11 mouse cellular contexts compared by ENCODE assay signal in the genomic region with DNA sequence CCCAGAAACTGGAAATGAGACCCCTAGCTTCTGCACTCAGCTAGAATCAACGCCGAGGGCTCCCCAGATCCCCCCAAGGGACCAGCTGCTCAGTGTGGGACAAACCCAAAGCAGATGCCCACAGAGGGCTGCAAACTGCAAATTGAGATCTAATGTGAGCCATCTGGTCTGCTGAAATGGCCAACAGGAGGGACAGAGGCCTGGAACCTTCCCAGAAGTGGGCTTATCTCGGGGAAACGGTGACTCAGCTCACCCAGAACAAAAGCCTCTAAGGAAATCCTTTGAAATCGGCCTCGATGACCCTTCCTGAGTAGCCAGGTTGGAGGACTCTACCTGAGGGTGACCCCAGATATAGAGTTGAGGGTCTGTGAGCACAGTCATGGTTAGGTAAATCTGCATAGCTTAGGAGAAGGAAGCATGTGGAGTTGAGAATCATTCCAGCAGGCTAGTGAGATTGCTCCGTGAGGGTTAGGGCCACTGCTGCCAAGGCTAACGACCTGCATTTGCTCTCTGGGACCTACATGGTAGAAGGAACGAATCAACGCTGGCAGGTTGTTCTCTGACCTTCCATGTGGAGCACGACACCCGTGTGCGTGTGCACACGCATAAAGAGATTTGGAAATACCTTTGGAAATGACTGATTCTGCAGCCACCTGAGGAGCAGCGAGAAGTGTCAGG. TPM values are rescaled to one million over a fixed set of nuclear protein-coding genes. Genes with fewer than 3 reads are reported as not detected.
DNase-seq lines count a peak whose midpoint lies in the region; ATAC-seq and TF ChIP-seq lines count a peak whose summit lies in the region.
"Had no signal": no experiment of that assay in that cellular context is flagged by ENCODE, and none has a peak within 500 bp of the region (broad histone marks: within the 10 kb centered on the region; RNA-seq: fewer than 3 reads in every experiment).

No protein-coding gene starts in this region.

- TF ChIP-seq POLR2A in cerebellum, adult 2 months (IDR thresholded peaks at IDR 0.05; ENCODE audit: borderline replicate concordance, insufficient read depth, low read length): no peak
- TF ChIP-seq POLR2A in myocyte (IDR thresholded peaks at IDR 0.05; ENCODE audit: insufficient read length, low read depth): no peak
- TF ChIP-seq POLR2A in thymus, adult 2 months (IDR thresholded peaks at IDR 0.05; ENCODE audit: control insufficient read depth, extremely low read depth, insufficient read depth, low read length, poor library complexity): no peak

- peaks cover 11% of the 10 kb centered on the region for H3K4me1 ChIP-seq in cerebellum, adult 2 months (ENCODE audit: control insufficient read depth, insufficient read depth, low read length)
- peaks cover 64% of the 10 kb centered on the region for H3K4me1 ChIP-seq in embryonic facial prominence, embryonic 15.5 days
- peaks cover 16% of the 10 kb centered on the region for H3K4me1 ChIP-seq in thymus, adult 2 months (replicated peaks; ENCODE audit: control insufficient read depth, insufficient read depth, low read length)

- no peak overlapping the region for H3K4me2 ChIP-seq in embryonic facial prominence, embryonic 15.5 days (replicated peaks)
- H3K4me2 ChIP-seq in myocyte (ENCODE audit: low read depth): peak overlapping the region; percentile 14
- H3K4me2 ChIP-seq: limb, embryonic 15.5 days had no signal

- H3K4me3 ChIP-seq in cerebellum, adult 2 months (replicated peaks; ENCODE audit: insufficient read depth, low read depth, low read length): no peak overlapping the region
- no peak overlapping the region for H3K4me3 ChIP-seq in embryonic facial prominence, embryonic 15.5 days (replicated peaks)
- H3K4me3 ChIP-seq in myocyte: no peak overlapping the region
- H3K4me3 ChIP-seq in thymus, adult 2 months (ENCODE audit: control insufficient read depth, insufficient read depth, low read length): no peak overlapping the region
- H3K4me3 ChIP-seq: limb, embryonic 15.5 days had no signal

- H3ac ChIP-seq in myocyte (ENCODE audit: control insufficient read depth, insufficient read length): no peak overlapping the region

- no peaks in the 10 kb centered on the region for H3K36me3 ChIP-seq in embryonic facial prominence, embryonic 15.5 days
- H3K36me3 ChIP-seq in myocyte (ENCODE audit: control insufficient read depth, insufficient read depth): no peaks in the 10 kb centered on the region
- H3K36me3 ChIP-seq in thymus, adult 2 months (ENCODE audit: control insufficient read depth, insufficient read depth, low read length): no peaks in the 10 kb centered on the region
- H3K36me3 ChIP-seq: limb, embryonic 15.5 days had no signal

- no peak for ATAC-seq in embryonic facial prominence, embryonic 15.5 days (ENCODE audit: insufficient number of reproducible peaks, low FRiP score, low TSS enrichment, low read depth)

- no peak overlapping the region for H3K27ac ChIP-seq in cerebellum, adult 2 months (ENCODE audit: insufficient read depth, low read length)
- peak overlapping the region; percentile 44; the same call in 1 of the 2 replicates for H3K27ac ChIP-seq in embryonic facial prominence, embryonic 15.5 days (replicated peaks)
- no peak overlapping the region for H3K27ac ChIP-seq in thymus, adult 2 months (ENCODE audit: control insufficient read depth, insufficient read depth, low read length)
- H3K27ac ChIP-seq: kidney, postnatal 0 days had no signal

- no peaks in the 10 kb centered on the region for H3K79me2 ChIP-seq in myocyte (ENCODE audit: control insufficient read depth, insufficient read depth)

- TF ChIP-seq CTCF in cerebellum, adult 2 months (IDR thresholded peaks at IDR 0.05; ENCODE audit: borderline replicate concordance, insufficient read depth, low read depth, low read length): no peak
- TF ChIP-seq CTCF in thymus, adult 2 months (IDR thresholded peaks at IDR 0.05; ENCODE audit: borderline replicate concordance, control insufficient read depth, extremely low read depth, insufficient read depth, low read length, poor library complexity): no peak

- no peaks in the 10 kb centered on the region; the same call in 1 of the 2 replicates for H3K27me3 ChIP-seq in cerebellum, adult 2 months (ENCODE audit: control insufficient read depth, insufficient read depth, low read length)
- no peaks in the 10 kb centered on the region for H3K27me3 ChIP-seq in embryonic facial prominence, embryonic 15.5 days
- H3K27me3 ChIP-seq in myocyte (ENCODE audit: control insufficient read depth, insufficient read depth, insufficient read length): no peaks in the 10 kb centered on the region
- no peaks in the 10 kb centered on the region for H3K27me3 ChIP-seq in thymus, adult 2 months (ENCODE audit: control insufficient read depth, insufficient read depth, low read length)
- H3K27me3 ChIP-seq: limb, embryonic 15.5 days; megakaryocyte, embryonic 14.5 days had no signal

- H3K9ac ChIP-seq in embryonic facial prominence, embryonic 15.5 days: no peak overlapping the region
- H3K9ac ChIP-seq: limb, embryonic 15.5 days had no signal

- no peaks in the 10 kb centered on the region for H3K9me3 ChIP-seq in embryonic facial prominence, embryonic 15.5 days (replicated peaks)
- H3K9me3 ChIP-seq: limb, embryonic 15.5 days; megakaryocyte, embryonic 14.5 days had no signal

- peak; percentile 45 for DNase-seq in lung, postnatal 10 days
- no peak for DNase-seq in lung, postnatal 25 days (ENCODE audit: low spot score)
- DNase-seq in cerebellum, adult 2 months: peak; percentile 50 to 65
- DNase-seq in thymus, adult 2 months: no peak
- DNase-seq in urinary bladder, postnatal 36 days (ENCODE audit: low spot score in 2 of 2): no peak

- WGBS in cerebellum, adult 2 months: 15% methylated on average over 15 of the region's 15 CpGs
- 48% methylated on average over 15 of the region's 15 CpGs for WGBS in embryonic facial prominence, embryonic 15.5 days
- WGBS in thymus, adult 2 months: 93% methylated on average over 15 of the region's 15 CpGs

TF ChIP-seq in myocyte, 11 proteins besides CTCF, POLR2A, EP300 and RAD21:
- TF ChIP-seq MAX (IDR thresholded peaks at IDR 0.05; ENCODE audit: low read depth): no peak
- peak; percentile 3 to 66 (median 63) for TF ChIP-seq MYOD1 (IDR thresholded peaks at IDR 0.05; ENCODE audit: control insufficient read depth in 1 of 3, insufficient read length in 2 of 3, low read depth in 2 of 3)
- TF ChIP-seq TCF3 (IDR thresholded peaks at IDR 0.05; ENCODE audit: insufficient read length, low read depth): no peak
- peak in 2 of 3 experiments; percentile 37 to 85 for TF ChIP-seq MYOG (IDR thresholded peaks at IDR 0.05; ENCODE audit: control insufficient read depth in 1 of 3, insufficient read depth in 1 of 3, insufficient read length in 2 of 3, low read depth in 2 of 3)
- TF ChIP-seq TCF12 (IDR thresholded peaks at IDR 0.05; ENCODE audit: insufficient read depth, poor library complexity, severe bottlenecking): no peak

RNA-seq across cellular contexts. Expression of gene Srp9, which starts 13.7 kb away (rescaled TPM):
- polyA plus RNA-seq in cerebellum, adult 2 months (2012; rRNA removed): 113 and 124 TPM in 2 replicates
- 141 and 147 TPM in 2 replicates for polyA plus RNA-seq in embryonic facial prominence, embryonic 15.5 days (2015; fragmentation: Nextera tagmentation; extraction: Ambion mirVana)
- 75.1 TPM for polyA plus RNA-seq in myocyte (2012; fragmentation: generic; extraction: Trizol)
- polyA plus RNA-seq in thymus, adult 2 months (2012; rRNA removed): 44.6 and 53.6 TPM in 2 replicates

RNA-seq across cellular contexts. Expression of gene Vmn1r1, which starts 53.4 kb away (rescaled TPM):
- not detected in 2 replicates for polyA plus RNA-seq in cerebellum, adult 2 months (2012; rRNA removed)
- not detected in 2 replicates for polyA plus RNA-seq in embryonic facial prominence, embryonic 15.5 days (2015; fragmentation: Nextera tagmentation; extraction: Ambion mirVana)
- polyA plus RNA-seq in myocyte (2012; fragmentation: generic; extraction: Trizol): not detected
- polyA plus RNA-seq in thymus, adult 2 months (2012; rRNA removed): not detected in 2 replicates
- polyA plus RNA-seq: heart, embryonic 16.5 days; kidney, postnatal 0 days; limb, embryonic 15.5 days had no signal

Comparison
In these comparisons a context has a peak if more than half of its experiments do, and no peak if none do; other contexts are left out.
1. DNase-seq: peak in lung, postnatal 10 days (single experiment) and cerebellum, adult 2 months (2 of 2); none in lung, postnatal 25 days (single experiment), thymus, adult 2 months (single experiment) and urinary bladder, postnatal 36 days (0 of 2).